Mouse (Mus musculus) urinary bladder, postnatal 4 days (tissue): Measurements from ENCODE around the gene Traf2.

Experiments used
- DNase-seq, 2 experiments: peaks; one replicate each; pipeline ENCODE4 v3.0.0; 2021 to 2022; ENCODE audit warnings: low spot score in 2 of 2

Gene Traf2

DNA sequence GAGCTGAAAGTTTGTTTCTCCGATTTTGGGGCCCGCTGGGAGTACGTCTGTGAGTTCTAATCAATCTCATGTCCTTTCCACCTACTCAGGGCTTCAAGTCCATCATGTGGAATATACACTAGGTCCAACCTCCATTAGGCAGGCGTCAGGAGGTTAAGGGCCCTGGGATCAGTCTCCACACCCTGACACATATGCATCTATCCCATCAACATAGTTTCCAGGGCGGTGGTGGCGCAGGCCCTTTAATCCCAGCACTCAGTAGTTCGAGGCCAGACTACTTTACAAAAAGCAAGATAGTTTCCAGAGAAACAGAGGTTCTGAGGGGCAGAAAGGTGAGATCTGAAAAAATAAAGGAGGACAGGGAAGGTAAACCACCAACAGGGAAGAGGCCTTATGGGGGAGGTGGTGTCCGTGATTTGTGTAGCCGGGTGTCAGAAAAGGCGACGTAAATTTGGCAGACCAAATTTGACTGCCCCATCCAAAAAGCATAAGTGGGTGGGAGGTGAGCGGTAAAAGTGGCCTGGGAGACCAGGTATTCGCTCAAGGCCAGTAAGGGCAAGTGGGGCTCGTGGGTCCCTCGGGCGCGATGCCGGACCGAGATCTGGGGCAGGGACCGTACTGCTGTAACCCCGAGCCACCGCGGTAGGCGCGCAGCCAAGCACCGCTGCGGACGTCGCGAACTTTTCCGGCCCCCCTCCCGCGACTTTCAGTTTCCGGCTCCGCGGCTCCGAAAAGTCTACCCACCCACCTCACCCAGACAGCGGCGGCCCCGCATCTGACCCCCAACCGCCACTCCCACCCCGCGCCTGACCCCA lies 537 bp downstream of the Traf2 start:
- no peak for DNase-seq

- DNase-seq: no peak
Observed at GRCm38 (mm10) chr2:25541644-25542367, 4.9 kb downstream of the Traf2 start.

- no peak for DNase-seq
Observed at GRCm38 (mm10) chr2:25540541-25540948, 6.2 kb downstream of the Traf2 start.

- no peak for DNase-seq
Observed at GRCm38 (mm10) chr2:25536531-25536930, 10.2 kb downstream of the Traf2 start.

GRCm38 (mm10) chr2:25534866-25535182 lies 11.9 kb downstream of the Traf2 start:
- no peak for DNase-seq

DNA sequence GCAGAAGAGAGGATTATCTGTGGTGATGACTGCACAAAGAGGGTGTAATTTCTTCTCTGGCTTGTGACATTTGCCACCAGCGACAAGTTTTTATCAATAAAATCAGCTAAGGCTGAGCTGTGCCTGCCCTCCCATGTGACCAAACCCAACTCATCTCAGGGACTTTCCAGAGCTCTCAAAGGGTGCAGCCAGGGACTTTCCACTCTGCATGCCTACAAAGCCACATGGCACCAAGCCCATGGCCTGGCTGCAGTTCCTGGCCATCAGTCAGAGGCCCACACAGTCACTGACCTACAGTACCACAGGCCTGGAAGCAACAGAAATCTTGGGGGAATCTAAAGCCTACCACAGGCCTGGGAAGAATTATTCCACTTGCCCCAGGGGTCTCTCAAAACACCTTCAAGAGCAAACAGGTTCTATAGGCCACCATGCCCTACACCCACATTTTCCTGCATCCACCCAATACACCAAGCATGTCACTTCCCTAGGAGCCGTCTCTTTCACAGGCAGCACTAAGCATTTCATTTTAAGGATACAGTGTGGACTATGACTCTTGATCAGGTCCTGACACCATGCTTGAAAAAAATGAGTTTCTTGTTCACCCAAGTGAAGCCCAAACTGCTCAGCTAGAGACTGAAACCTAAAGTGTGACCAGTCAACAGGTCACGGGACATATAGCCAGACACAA lies 12.4 kb downstream of the Traf2 start:
- DNase-seq: no peak

DNA sequence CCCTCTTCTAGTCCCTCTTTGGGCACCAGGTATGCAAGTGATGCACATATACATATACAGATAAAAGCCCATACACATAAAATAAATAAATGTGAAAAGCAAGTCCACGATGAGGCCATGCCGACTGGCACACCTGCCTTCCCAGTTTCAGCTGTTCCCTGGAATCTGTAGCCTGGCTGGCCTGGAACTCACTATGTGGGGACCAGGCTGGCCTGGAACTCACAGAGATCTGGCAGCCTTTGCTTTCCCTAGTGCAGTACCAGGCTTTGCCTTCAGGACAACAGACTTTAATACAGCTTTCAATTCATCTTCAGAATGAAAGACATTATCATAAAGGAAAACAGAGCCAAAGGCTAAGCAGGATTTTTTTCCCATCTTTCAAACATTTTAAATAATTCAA lies 13.0 kb downstream of the Traf2 start:
- no peak for DNase-seq

DNA sequence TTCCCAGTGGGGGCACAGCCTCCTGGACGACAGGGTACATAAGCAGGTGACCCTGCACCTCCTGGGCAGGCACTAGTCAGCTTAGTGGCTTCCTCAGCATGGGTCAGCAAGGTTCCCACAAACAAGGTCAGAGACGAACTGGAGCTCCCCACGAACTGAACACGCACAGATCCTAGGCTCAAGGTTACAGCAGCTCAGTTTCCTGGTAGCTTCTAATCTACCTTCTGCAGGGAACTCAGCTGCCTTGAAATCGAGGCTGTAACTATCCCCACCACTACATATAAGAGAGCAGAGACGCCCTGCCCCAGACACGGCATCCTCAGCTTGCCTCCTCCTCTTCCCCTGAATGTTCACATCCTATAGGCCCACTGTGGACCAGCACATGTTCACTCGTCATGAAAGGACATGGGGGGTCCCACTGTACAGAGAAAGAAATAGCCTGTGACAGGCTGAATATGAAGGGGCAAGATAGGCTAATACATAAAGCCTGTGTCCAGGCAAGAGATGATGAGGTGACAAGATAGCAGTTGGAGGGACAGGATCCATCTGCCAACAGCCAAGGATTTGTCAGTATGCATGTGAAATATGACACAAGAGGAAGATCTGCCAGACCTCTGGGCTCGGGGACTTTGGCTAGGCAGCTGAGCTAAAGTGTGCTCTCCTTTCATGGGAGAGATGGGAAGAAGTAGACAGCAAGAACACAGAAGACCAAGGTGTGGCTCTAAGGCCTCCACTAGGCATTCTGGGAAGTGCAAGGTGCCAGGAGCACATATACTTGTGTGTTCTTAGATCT lies 20.0 kb downstream of the Traf2 start:
- no peak for DNase-seq

- DNase-seq: no peak
Observed at GRCm38 (mm10) chr2:25509912-25510311, 36.8 kb downstream of the Traf2 start.

GRCm38 (mm10) chr2:25506964-25507363 lies 39.8 kb downstream of the Traf2 start:
- no peak for DNase-seq

- DNase-seq: no peak
Observed at GRCm38 (mm10) chr2:25505860-25506259, 40.9 kb downstream of the Traf2 start.

GRCm38 (mm10) chr2:25505000-25505399 lies 41.7 kb downstream of the Traf2 start:
- DNase-seq: no peak

- no peak for DNase-seq
Observed at GRCm38 (mm10) chr2:25504538-25504937, 42.2 kb downstream of the Traf2 start.

DNA sequence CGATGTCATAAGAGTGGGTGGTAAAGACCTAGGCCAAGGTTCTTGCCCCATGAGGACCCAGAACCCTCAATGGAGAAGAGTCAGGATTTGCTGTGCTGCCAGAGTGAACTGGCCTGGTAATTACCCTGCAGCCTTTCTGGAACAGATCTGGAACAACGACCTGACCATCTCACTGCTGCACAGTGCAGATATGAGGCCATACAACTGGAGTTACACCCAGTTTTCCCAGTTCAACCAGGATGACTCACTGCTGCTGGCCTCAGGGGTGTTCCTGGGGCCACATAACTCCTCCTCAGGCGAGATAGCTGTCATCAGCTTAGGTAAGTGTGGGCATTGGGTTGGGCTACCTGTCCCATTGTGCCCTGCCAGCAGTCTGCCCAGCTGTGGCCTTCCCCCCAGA lies 44.0 kb downstream of the Traf2 start:
- no peak for DNase-seq

- DNase-seq: no peak
Observed at GRCm38 (mm10) chr2:25501593-25502486, 44.9 kb downstream of the Traf2 start, which contains the start of gene C8g. TSS of gene C8g (minus strand) at chr2:25501719.

GRCm38 (mm10) chr2:25500576-25501405 lies 45.9 kb downstream of the Traf2 start, which contains the start of gene Fbxw5:
TSS of gene Fbxw5 (plus strand) at chr2:25500750.
- DNase-seq: peak; percentile 76 to 86

GRCm38 (mm10) chr2:25500071-25500575 lies 46.6 kb downstream of the Traf2 start:
- no peak for DNase-seq

GRCm38 (mm10) chr2:25498622-25499478 lies 47.9 kb downstream of the Traf2 start:
- DNase-seq: no peak
